Mouse (Mus musculus): Measurements from ENCODE around the gene Ddr1. TPM values are rescaled to one million over a fixed set of nuclear protein-coding genes. Genes with fewer than 3 reads are reported as not detected.

The Ddr1 gene
- 10 to 100 TPM; 13.4 to 15.9 TPM for total RNA-seq (2021)
- long read RNA-seq, experiment 1, partial matches to known transcripts = 1 of 17 reads
- long read RNA-seq, experiment 1, other reads (novel, unspliced or antisense) = 14 of 17 reads
- long read RNA-seq, experiment 2, partial matches to known transcripts = 4 of 24 reads
- long read RNA-seq, experiment 2, other reads (novel, unspliced or antisense) = 20 of 24 reads

DNA sequence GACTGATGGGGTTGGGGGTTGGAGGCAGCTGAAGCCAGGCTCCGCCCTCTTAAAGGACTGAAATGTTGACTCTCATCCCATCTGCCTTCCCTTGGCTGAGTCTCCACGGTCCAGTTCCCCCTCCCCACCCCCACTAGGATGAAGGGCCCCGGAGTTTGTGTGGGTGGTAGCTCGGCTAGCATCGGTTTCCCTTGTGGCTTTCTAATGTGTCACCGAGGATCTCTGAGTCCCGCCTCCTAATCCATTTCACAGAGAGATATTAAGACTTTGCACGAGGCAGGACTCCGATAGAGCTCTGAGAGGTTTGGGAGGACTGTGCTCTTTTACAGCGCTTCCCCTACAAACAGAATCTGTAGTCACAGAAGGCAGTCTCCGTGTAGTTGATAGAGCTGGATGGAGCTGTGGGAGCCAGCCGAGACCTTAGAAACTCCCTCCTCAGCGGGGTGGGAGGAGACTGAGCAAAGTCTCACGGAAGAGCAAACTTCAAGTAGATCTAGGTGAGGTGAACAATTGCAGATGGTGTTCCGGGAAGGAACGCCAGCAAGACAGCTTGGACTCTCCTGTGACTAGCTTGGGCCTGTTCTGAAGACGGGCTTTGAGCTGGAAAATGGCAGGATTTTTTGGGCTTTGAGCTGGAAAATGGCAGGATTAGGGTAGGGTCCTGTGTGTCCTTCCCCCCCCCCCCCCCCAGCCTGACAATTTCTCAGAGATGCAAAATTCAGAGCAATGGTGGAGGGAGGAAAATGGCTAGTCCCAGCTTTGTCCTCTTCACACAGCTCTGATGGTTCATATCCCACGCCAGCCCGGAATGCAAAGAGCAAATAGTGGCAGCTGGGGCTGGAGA, at the start of gene Ddr1:
Gene Ddr1 (minus strand): TSS at position 1 of the 844 bp plus-strand sequence.
- DNase-seq = no peak

DNA sequence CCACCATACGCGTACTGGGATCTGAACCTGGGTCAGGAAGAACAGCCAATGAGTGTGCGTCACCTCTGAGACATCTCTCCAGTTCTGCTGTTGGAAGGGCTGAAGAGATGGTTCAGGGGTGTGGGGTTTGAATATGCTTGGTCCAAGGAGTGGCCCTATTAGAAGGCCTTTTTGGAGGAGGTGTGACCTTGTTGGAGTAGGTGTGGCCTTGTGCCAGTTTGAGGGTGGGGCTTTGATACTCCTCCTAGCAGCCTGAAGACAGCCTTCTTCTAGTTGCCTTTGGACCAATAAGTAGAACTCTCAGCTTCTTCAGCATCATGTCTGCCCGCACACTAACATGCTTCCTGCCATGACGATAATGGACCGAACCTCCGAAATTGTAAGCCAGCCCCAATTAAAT, 49.2 kb upstream of the Ddr1 start:
- TF ChIP-seq CTCF (IDR thresholded peaks at IDR 0.05) = no peak
- no peak overlapping the region for H3K27ac ChIP-seq
- DNase-seq = no peak
- H3K4me3 ChIP-seq = no peak overlapping the region
- intact Hi-C loops (cut with DNase I) = no loop called here

More for the DNA sequence above, at the start of gene Ddr1:
- TF ChIP-seq CTCF (IDR thresholded peaks at IDR 0.05) = no peak
- H3K4me3 ChIP-seq = peak within 1 kb of the TSS; percentile 33
- peak within 1 kb of the TSS; percentile 63 for H3K27ac ChIP-seq
- intact Hi-C loops (cut with DNase I) = no loop called here

- no peak for TF ChIP-seq CTCF (IDR thresholded peaks at IDR 0.05)
- intact Hi-C loops (cut with DNase I) = no loop called here
- H3K4me3 ChIP-seq = no peak overlapping the region; the same call in 1 of the 2 replicates
- H3K27ac ChIP-seq = peak overlapping the region; percentile 35
- DNase-seq = peak; percentile 45
Observed at GRCm38 (mm10) chr17:35752221-35752811, 47.9 kb upstream of the Ddr1 start.

- intact Hi-C loops (cut with DNase I) = no loop called here
- DNase-seq = no peak
- Histone ChIP-seq H3K27ac (no peak overlapping the region), H3K4me3 (no peak overlapping the region)
- TF ChIP-seq CTCF (IDR thresholded peaks at IDR 0.05) = no peak
Observed at GRCm38 (mm10) chr17:35749685-35750084, 45.3 kb upstream of the Ddr1 start.

- no peak overlapping the region for H3K27ac ChIP-seq
- no peak for TF ChIP-seq CTCF (IDR thresholded peaks at IDR 0.05)
- intact Hi-C loops (cut with DNase I) = no loop called here
Observed at GRCm38 (mm10) chr17:35744361-35744760, 39.9 kb upstream of the Ddr1 start.

DNA sequence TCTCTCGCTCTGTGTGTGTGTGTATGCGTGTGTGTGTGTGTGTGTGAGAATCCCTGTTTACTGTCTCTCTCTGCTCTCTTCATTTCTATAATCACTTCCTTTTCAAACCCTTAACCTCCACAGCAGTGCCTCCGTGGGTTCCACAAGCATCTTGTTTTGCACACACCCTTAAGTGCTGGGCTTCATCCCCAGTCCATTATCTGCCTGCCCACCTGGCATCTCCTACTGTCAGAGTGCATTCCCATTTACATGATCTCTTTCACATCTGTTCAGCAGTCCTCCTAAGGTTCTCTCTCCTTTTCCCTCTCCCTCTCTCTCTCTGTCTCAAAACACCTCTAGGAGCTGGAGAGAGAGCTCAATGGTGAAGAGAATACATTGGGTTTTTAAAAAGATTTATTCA, 38.5 kb upstream of the Ddr1 start:
- intact Hi-C loops (cut with DNase I) = no loop called here
- no peak for DNase-seq
- Histone ChIP-seq H3K27ac (no peak overlapping the region), H3K4me3 (no peak overlapping the region)
- TF ChIP-seq CTCF (IDR thresholded peaks at IDR 0.05) = no peak

More at GRCm38 (mm10) chr17:35744361-35744760, 39.9 kb upstream of the Ddr1 start:
- no peak overlapping the region for H3K4me3 ChIP-seq
- no peak for DNase-seq

- Histone ChIP-seq H3K4me3 (no peak overlapping the region), H3K27ac (no peak overlapping the region)
- no peak for TF ChIP-seq CTCF (IDR thresholded peaks at IDR 0.05)
- intact Hi-C loops (cut with DNase I) = no loop called here
- DNase-seq = no peak
Observed at GRCm38 (mm10) chr17:35741589-35742226, 37.3 kb upstream of the Ddr1 start.

GRCm38 (mm10) chr17:35740276-35740880, 36.0 kb upstream of the Ddr1 start:
- Histone ChIP-seq H3K4me3 (no peak overlapping the region), H3K27ac (no peak overlapping the region)
- intact Hi-C loops (cut with DNase I) = no loop called here
- no peak for TF ChIP-seq CTCF (IDR thresholded peaks at IDR 0.05)
- DNase-seq = no peak

- peak; percentile 88 for DNase-seq
- H3K27ac ChIP-seq = peak overlapping the region; percentile 53
- H3K4me3 ChIP-seq = peak overlapping the region; percentile 47; the same call in 1 of the 2 replicates
- intact Hi-C loops (cut with DNase I) = loop anchor here (2.0 to 5.0 kb wide), 3 partner anchors 83 to 147 kb away; partner anchors contain the start of gene Flot1
- peak; percentile 90 for TF ChIP-seq CTCF (IDR thresholded peaks at IDR 0.05)
Observed at GRCm38 (mm10) chr17:35739675-35740074, 35.3 kb upstream of the Ddr1 start.

DNA sequence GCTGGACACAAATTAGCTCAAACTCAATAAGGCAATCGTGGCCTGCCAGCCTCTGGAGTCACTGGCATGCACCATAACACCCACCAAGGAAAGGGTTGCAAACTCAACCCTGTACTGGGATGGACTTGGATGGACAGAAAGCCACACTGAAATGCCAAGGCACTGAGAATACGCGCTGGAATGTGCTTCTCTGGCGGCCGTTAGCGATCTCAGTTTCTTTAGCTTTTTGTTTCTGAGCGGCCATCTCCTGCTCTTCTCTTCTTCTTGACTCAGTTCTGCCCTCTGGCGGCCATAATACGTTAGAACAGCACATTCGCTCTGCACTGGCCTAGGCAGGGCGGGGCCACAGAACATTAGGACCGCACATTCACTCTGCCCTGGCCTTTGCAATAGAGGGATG, 33.3 kb upstream of the Ddr1 start:
- peak; percentile 86 for DNase-seq
- Histone ChIP-seq H3K27ac (peak overlapping the region; percentile 73), H3K4me3 (peak overlapping the region; percentile 28)
- intact Hi-C loops (cut with DNase I) = loop anchor here (2.0 to 5.0 kb wide), 5 partner anchors 31 to 145 kb away; partner anchors contain the start of gene Flot1
- peak; percentile 89 for TF ChIP-seq CTCF (IDR thresholded peaks at IDR 0.05)

DNA sequence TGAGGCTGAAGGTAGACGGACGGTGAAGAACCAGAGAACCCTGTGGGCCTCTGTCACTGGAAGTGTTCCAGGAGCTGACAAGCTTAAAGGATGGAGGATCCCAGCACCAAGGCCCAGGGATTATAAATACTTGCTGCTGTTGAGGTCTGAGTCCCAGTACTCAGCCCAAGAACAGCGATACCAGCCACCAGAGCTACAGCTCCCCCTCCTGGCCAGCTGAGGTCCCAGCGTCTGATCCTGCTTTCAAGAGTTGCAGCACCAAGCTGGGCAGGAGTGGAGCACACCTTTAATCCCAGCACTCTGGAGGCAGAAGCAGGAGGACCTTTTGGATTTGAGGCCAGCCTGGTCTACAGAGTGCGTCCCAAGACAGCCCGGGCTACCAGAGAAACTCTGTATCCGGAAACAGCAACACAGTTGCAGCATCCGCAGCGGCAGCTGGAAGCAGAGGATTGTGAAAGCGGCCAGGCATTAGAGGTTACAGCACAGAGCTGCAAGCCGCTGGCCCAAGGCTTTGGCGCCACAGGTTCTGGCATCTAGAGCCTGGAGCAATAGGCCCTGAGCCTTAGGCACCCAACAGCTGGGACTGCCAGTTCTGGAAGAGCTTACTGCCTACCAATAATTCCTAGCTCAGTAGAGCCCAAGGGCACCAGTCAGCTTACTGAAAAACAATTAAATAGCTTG, 32.0 kb upstream of the Ddr1 start:
- Histone ChIP-seq H3K4me3 (peak overlapping the region; percentile 38), H3K27ac (peak overlapping the region; percentile 73)
- DNase-seq = peak; percentile 83
- intact Hi-C loops (cut with DNase I) = loop anchor here (2.0 to 5.0 kb wide), 3 partner anchors 30 to 144 kb away; no protein-coding TSS in a partner anchor
- peak; percentile 86 for TF ChIP-seq CTCF (IDR thresholded peaks at IDR 0.05)

Measured in gastrocnemius, adult 2 months (tissue).